Mouse (Mus musculus) MEL (cell line): Measurements from ENCODE around the gene A530032D15Rik.
"Not testable (repeated sequence)": the region's sequence is repeated elsewhere in the genome, so short reads cannot be mapped to it uniquely, and the experiment has no call there.

ENCODE experiments used
- CTCF ChIP-seq, 3 experiments: IDR thresholded peaks in 2 of 3; conservative IDR thresholded peaks in 1 of 3; 2 replicates each; pipeline ENCODE4 v1.5.1; 2011 to 2012; ENCODE audit warnings: low read length in 3 of 3, low read depth in 2 of 3, mild to moderate bottlenecking in 2 of 3, improper control_type of control experiment in 1 of 3, inconsistent platforms in 1 of 3, mixed read lengths in 1 of 3, moderate library complexity in 1 of 3; ENCODE audit not compliant: control insufficient read depth in 1 of 3, insufficient read depth in 1 of 3, poor library complexity in 1 of 3, severe bottlenecking in 1 of 3
- EP300 ChIP-seq, 2 experiments: IDR thresholded peaks; 2 replicates each; pipeline ENCODE4 v1.6.1; 2011; ENCODE audit warnings: improper control_type of control experiment in 2 of 2, low read length in 2 of 2, low read depth in 1 of 2, mild to moderate bottlenecking in 1 of 2
- MYB ChIP-seq: IDR thresholded peaks from 2 replicates; pipeline ENCODE4 v1.6.1; 2011; ENCODE audit warnings: mild to moderate bottlenecking, low read depth, low read length, improper control_type of control experiment
- NRF1 ChIP-seq: IDR thresholded peaks from 2 replicates; pipeline ENCODE4 v1.6.1; 2014; ENCODE audit warnings: low read depth, mild to moderate bottlenecking, inconsistent platforms, low read length, improper control_type of control experiment, moderate library complexity; ENCODE audit not compliant: poor library complexity, insufficient read depth, severe bottlenecking
- POLR2A ChIP-seq, 2 experiments: IDR thresholded peaks; 2 replicates each; pipeline ENCODE4 v1.6.1; 2011 to 2012; ENCODE audit warnings: low read length in 2 of 2, mild to moderate bottlenecking in 2 of 2, control low read depth in 1 of 2, improper control_type of control experiment in 1 of 2, low read depth in 1 of 2, moderate library complexity in 1 of 2; ENCODE audit not compliant: control insufficient read depth in 1 of 2, insufficient read depth in 1 of 2, poor library complexity in 1 of 2
- RAD21 ChIP-seq: IDR thresholded peaks from 2 replicates; pipeline ENCODE4 v1.6.1; 2011; ENCODE audit warnings: mild to moderate bottlenecking, low read depth, low read length, improper control_type of control experiment
- TAL1 ChIP-seq: IDR thresholded peaks from 2 replicates; pipeline ENCODE4 v1.6.1; 2012; ENCODE audit warnings: mild to moderate bottlenecking, inconsistent platforms, low read length, moderate library complexity, mixed read lengths
- TBP ChIP-seq: IDR thresholded peaks from 2 replicates; pipeline ENCODE4 v1.8.0; 2011; ENCODE audit warnings: low read depth, low read length, improper control_type of control experiment

DNA sequence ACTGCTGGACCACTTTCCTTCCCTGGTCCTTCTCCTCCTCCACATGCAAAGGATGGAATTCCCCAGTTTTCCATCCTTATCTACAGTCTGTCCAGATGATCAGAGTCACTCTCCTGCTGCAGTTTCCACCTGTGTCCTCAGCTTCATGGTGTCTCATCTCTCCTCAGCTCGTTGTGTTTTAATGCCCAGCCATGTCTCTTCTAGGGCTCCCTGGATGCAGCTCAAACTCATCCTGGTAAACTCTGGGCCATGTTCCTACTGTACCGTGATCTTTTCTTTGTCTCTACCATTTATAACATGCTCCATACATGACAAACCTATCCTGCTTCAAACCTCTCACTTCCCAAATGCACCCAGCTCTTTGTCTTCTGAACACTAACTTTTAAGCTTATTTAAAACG is 38.0 kb downstream of the A530032D15Rik start:
- not testable (repeated sequence) for TF ChIP-seq POLR2A (IDR thresholded peaks at IDR 0.05; ENCODE audit: control insufficient read depth in 1 of 2, insufficient read depth in 1 of 2, low read depth in 1 of 2, low read length in 2 of 2, poor library complexity in 1 of 2); TBP; CTCF (IDR thresholded peaks at IDR 0.05 in 2 of 3, conservative IDR thresholded peaks at IDR 0.05 in 1 of 3; ENCODE audit: control insufficient read depth in 1 of 3, insufficient read depth in 1 of 3, low read depth in 2 of 3, low read length in 3 of 3, poor library complexity in 1 of 3, severe bottlenecking in 1 of 3); EP300 (IDR thresholded peaks at IDR 0.05; ENCODE audit: low read depth in 1 of 2, low read length in 2 of 2); RAD21; TAL1; MYB; NRF1
